Mouse (Mus musculus): ENCODE data around the gene Aagab. TPM values are rescaled to one million over a fixed set of nuclear protein-coding genes. Genes with fewer than 3 reads are reported as not detected.

Gene Aagab
- total RNA-seq (2014; rRNA removed; ENCODE audit: low replicate concordance) (12.9 and 17.9 TPM in 2 replicates), polyA plus RNA-seq (2015; fragmentation: Nextera tagmentation; extraction: Ambion mirVana) (23.3 and 23.5 TPM in 2 replicates)

- Histone ChIP-seq H3K36me3 (replicated peaks; ENCODE audit: control insufficient read depth, insufficient read depth, low read length) (no peaks in the 10 kb centered on the region), H3K9ac (replicated peaks; ENCODE audit: low read depth, low read length) (peak within 1 kb of the TSS; percentile 78), H3K4me1 (ENCODE audit: control insufficient read depth, insufficient read depth) (peaks cover 22% of the 10 kb centered on the region), H3K4me2 (ENCODE audit: low read depth, low read length) (peak within 1 kb of the TSS; percentile 78), H3K27me3 (ENCODE audit: control insufficient read depth, insufficient read depth, low read length) (no peaks in the 10 kb centered on the region), H3K9me3 (replicated peaks; ENCODE audit: control insufficient read depth, low read length) (no peaks in the 10 kb centered on the region), H3K4me3 (ENCODE audit: low read depth, low read length) (peak within 1 kb of the TSS; percentile 86), H3K27ac (ENCODE audit: low read depth) (peak within 1 kb of the TSS; percentile 61)
- WGBS: 2% methylated on average over 58 of the region's 70 CpGs
- TF ChIP-seq CTCF (IDR thresholded peaks at IDR 0.05; ENCODE audit: low read depth): no peak
- TF ChIP-seq EP300 (IDR thresholded peaks at IDR 0.05; ENCODE audit: low read depth): no peak; the same call in 1 of the 2 replicates
- ATAC-seq (ENCODE audit: insufficient read depth, low read depth) (peak; percentile 96), DNase-seq (ENCODE audit: low spot score) (peak; percentile 91)
Measured at GRCm38 (mm10) chr9:63602043-63602939, at the start of gene Aagab, which contains the start of gene Iqch. Gene Aagab, plus strand, starts transcription at chr9:63602660. Gene Iqch, minus strand, starts transcription at chr9:63602493.

DNA sequence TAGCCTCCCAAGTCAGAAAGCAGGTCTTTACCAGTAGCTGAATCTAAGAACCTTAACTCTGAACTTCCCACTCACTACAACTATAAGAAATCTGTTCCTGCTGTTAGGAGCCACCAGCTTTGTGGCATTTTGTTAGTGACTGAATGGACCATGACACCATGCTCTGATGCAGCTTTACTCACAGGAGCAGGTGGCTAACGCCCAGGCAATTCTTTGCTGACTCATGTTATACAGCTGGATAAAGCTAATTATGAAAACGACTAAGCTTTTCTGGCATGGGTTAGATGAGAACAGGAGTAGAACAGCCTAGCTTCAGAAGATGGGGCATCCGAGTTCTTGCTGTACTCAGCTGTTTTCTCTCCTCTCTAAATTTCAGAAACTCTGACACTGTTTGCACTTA, 48.8 kb upstream of the Aagab start:
- no peaks in the 10 kb centered on the region for H3K9me3 ChIP-seq (replicated peaks; ENCODE audit: control insufficient read depth, low read length)
- H3K4me1 ChIP-seq (ENCODE audit: control insufficient read depth, insufficient read depth): peaks cover 3% of the 10 kb centered on the region; the same call in 1 of the 2 replicates
- no peak overlapping the region for H3K4me3 ChIP-seq (ENCODE audit: low read depth, low read length)
- WGBS: 71% methylated on average over 3 of the region's 3 CpGs
- H3K27me3 ChIP-seq (ENCODE audit: control insufficient read depth, insufficient read depth, low read length): peaks cover 7% of the 10 kb centered on the region; the same call in 1 of the 2 replicates
- no peak overlapping the region for H3K4me2 ChIP-seq (ENCODE audit: low read depth, low read length)
- no peak overlapping the region for H3K27ac ChIP-seq (ENCODE audit: low read depth)
- no peak overlapping the region for H3K9ac ChIP-seq (replicated peaks; ENCODE audit: low read depth, low read length)
- TF ChIP-seq CTCF (IDR thresholded peaks at IDR 0.05; ENCODE audit: low read depth) (no peak), EP300 (IDR thresholded peaks at IDR 0.05; ENCODE audit: low read depth) (no peak)
- no peak for DNase-seq (ENCODE audit: low spot score)
- no peak for ATAC-seq (ENCODE audit: insufficient read depth, low read depth)
- no peaks in the 10 kb centered on the region for H3K36me3 ChIP-seq (replicated peaks; ENCODE audit: control insufficient read depth, insufficient read depth, low read length)

- no peak overlapping the region for H3K4me3 ChIP-seq (ENCODE audit: low read depth, low read length)
- peaks cover 3% of the 10 kb centered on the region; the same call in 1 of the 2 replicates for H3K4me1 ChIP-seq (ENCODE audit: control insufficient read depth, insufficient read depth)
- no peaks in the 10 kb centered on the region for H3K27me3 ChIP-seq (ENCODE audit: control insufficient read depth, insufficient read depth, low read length)
- no peak overlapping the region for H3K27ac ChIP-seq (ENCODE audit: low read depth)
- H3K36me3 ChIP-seq (replicated peaks; ENCODE audit: control insufficient read depth, insufficient read depth, low read length): no peaks in the 10 kb centered on the region
- TF ChIP-seq EP300 (IDR thresholded peaks at IDR 0.05; ENCODE audit: low read depth): no peak
- H3K9ac ChIP-seq (replicated peaks; ENCODE audit: low read depth, low read length): no peak overlapping the region
- no peaks in the 10 kb centered on the region for H3K9me3 ChIP-seq (replicated peaks; ENCODE audit: control insufficient read depth, low read length)
- H3K4me2 ChIP-seq (ENCODE audit: low read depth, low read length): no peak overlapping the region
- DNase-seq (ENCODE audit: low spot score) (no peak), ATAC-seq (ENCODE audit: insufficient read depth, low read depth) (peak; percentile 51; the same call in 1 of the 2 replicates)
- 50% methylated on average over 3 of the region's 3 CpGs for WGBS
Measured at GRCm38 (mm10) chr9:63555460-63555990, 46.9 kb upstream of the Aagab start.

DNA sequence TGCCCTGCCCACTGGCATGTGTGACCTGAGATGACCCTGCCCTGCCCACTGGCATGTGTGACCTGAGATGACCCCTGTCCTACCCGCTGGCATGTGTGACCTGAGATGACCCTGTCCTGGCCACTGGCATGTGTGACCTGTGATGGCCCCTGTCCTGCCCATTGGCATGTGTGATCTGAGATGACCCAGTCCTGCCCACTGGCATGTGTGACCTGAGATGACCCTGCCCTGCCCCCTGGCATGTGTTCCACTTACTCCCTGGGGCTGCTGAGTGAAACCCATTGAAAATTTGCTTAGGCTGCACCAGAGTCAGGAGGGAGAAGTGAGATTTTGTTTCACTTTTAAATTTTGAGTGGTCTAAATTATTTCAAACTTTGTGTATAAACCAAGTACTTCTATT, 46.1 kb upstream of the Aagab start:
- no peak overlapping the region for H3K27ac ChIP-seq (ENCODE audit: low read depth)
- H3K9me3 ChIP-seq (replicated peaks; ENCODE audit: control insufficient read depth, low read length): no peaks in the 10 kb centered on the region
- no peaks in the 10 kb centered on the region for H3K27me3 ChIP-seq (ENCODE audit: control insufficient read depth, insufficient read depth, low read length)
- H3K4me1 ChIP-seq (ENCODE audit: control insufficient read depth, insufficient read depth): peaks cover 3% of the 10 kb centered on the region; the same call in 1 of the 2 replicates
- H3K4me2 ChIP-seq (ENCODE audit: low read depth, low read length): no peak overlapping the region
- DNase-seq (ENCODE audit: low spot score) (no peak), ATAC-seq (ENCODE audit: insufficient read depth, low read depth) (no peak)
- H3K4me3 ChIP-seq (ENCODE audit: low read depth, low read length): no peak overlapping the region
- no peaks in the 10 kb centered on the region for H3K36me3 ChIP-seq (replicated peaks; ENCODE audit: control insufficient read depth, insufficient read depth, low read length)
- H3K9ac ChIP-seq (replicated peaks; ENCODE audit: low read depth, low read length): no peak overlapping the region
- TF ChIP-seq EP300 (IDR thresholded peaks at IDR 0.05; ENCODE audit: low read depth) (no peak), CTCF (IDR thresholded peaks at IDR 0.05; ENCODE audit: low read depth) (no peak)
- WGBS: 68% methylated on average over 1 of the region's 1 CpGs

GRCm38 (mm10) chr9:63556933-63557332, 45.5 kb upstream of the Aagab start:
- Histone ChIP-seq H3K36me3 (replicated peaks; ENCODE audit: control insufficient read depth, insufficient read depth, low read length) (no peaks in the 10 kb centered on the region), H3K9me3 (replicated peaks; ENCODE audit: control insufficient read depth, low read length) (no peaks in the 10 kb centered on the region), H3K27ac (ENCODE audit: low read depth) (no peak overlapping the region), H3K4me2 (ENCODE audit: low read depth, low read length) (no peak overlapping the region), H3K4me1 (ENCODE audit: control insufficient read depth, insufficient read depth) (peaks cover 3% of the 10 kb centered on the region; the same call in 1 of the 2 replicates), H3K9ac (replicated peaks; ENCODE audit: low read depth, low read length) (no peak overlapping the region), H3K4me3 (ENCODE audit: low read depth, low read length) (no peak overlapping the region), H3K27me3 (ENCODE audit: control insufficient read depth, insufficient read depth, low read length) (no peaks in the 10 kb centered on the region)
- no peak for ATAC-seq (ENCODE audit: insufficient read depth, low read depth)
- 66% methylated on average over 8 of the region's 8 CpGs for WGBS
- TF ChIP-seq CTCF (IDR thresholded peaks at IDR 0.05; ENCODE audit: low read depth) (no peak), EP300 (IDR thresholded peaks at IDR 0.05; ENCODE audit: low read depth) (no peak)
- no peak for DNase-seq (ENCODE audit: low spot score)
